Mouse (Mus musculus) gastrocnemius, adult 2 months (tissue): ENCODE results near the gene Lepr. TPM values are rescaled to one million over a fixed set of nuclear protein-coding genes. Genes with fewer than 3 reads are reported as not detected.

Source experiments
- DNase-seq: peaks from one replicate; pipeline ENCODE4 v3.0.0; 2022
- H3K27ac ChIP-seq: fragments of 200-600 bp; 2 replicates; pipeline ENCODE4 v1.8.1; 2022; ENCODE audit warnings: mild to moderate bottlenecking
- H3K4me3 ChIP-seq: fragments of 200-600 bp; 2 replicates; pipeline ENCODE4 v1.8.1; 2022; ENCODE audit warnings: mild to moderate bottlenecking, moderate library complexity
- CTCF ChIP-seq: fragments of 200-600 bp; IDR thresholded peaks from 2 replicates; pipeline ENCODE4 v1.8.1; 2022; ENCODE audit warnings: antibody characterized with exemption, mild to moderate bottlenecking, moderate library complexity
- intact Hi-C: fragments of 180-260 bp; cut with DNase I; formaldehyde crosslinking; loops from one replicate; pipeline ENCODE4 v1.15.1; 2025
- long read RNA-seq, 2 experiments: library from polyadenylated mRNA; stranded (forward); transcript quantifications; one replicate each; pipeline ENCODE4 v2.0.0; 2021
- total RNA-seq, 2 experiments: library from RNA; stranded (reverse); gene quantifications; 2 replicates each; pipeline ENCODE4 v1.2.3; 2021

Lepr gene
- 1 to 10 TPM; 1.0 to 2.9 TPM for total RNA-seq
- long read RNA-seq, experiment 1, full-length matches to known transcripts: 3 of 4 reads
- long read RNA-seq, experiment 1, partial matches to known transcripts: 0 of 4 reads
- long read RNA-seq, experiment 1, other reads (novel, unspliced or antisense): 1 of 4 reads
- long read RNA-seq, experiment 2: 0 reads

- peak within 1 kb of the TSS; percentile 72 for H3K4me3 ChIP-seq
- intact Hi-C loops: no loop called here
- peak; percentile 23 for DNase-seq
- TF ChIP-seq CTCF: no peak
- peak within 1 kb of the TSS; percentile 72 for H3K27ac ChIP-seq
Observed at GRCm38 (mm10) chr4:101717367-101718121, at the start of gene Lepr. TSS of gene Lepr (plus strand) at chr4:101717404.

DNA sequence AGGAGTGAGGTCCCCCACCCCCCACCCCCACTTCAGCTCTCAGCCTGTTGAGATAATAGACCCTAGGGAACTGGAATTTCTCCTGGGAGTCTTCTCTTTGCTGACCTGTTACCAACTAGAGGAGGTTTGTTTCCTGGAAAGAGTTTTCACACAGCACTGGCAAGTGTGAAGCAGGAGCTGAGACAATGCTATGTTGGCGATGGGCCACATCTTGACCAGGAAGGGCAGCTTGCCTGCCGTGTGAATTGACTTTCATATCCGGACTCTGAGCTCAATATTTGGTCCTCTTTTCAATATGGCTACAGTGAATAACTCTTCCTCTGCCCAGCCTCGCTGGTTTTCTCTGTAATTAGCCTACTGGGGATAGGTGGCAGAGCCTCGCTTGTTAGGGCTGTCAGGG, 48.0 kb upstream of the Lepr start:
- H3K27ac ChIP-seq: no peak overlapping the region; the same call in 1 of the 2 replicates
- H3K4me3 ChIP-seq: no peak overlapping the region
- TF ChIP-seq CTCF: no peak

GRCm38 (mm10) chr4:101669811-101670210, 47.4 kb upstream of the Lepr start:
- intact Hi-C loops: loop anchor here (5.0 kb wide), 1 partner anchor 198 kb away; no protein-coding TSS in a partner anchor
- no peak for TF ChIP-seq CTCF
- no peak overlapping the region for H3K27ac ChIP-seq

More for the DNA sequence above, 48.0 kb upstream of the Lepr start:
- no peak for DNase-seq
- intact Hi-C loops: loop anchor here (5.0 kb wide), 1 partner anchor 197 kb away; no protein-coding TSS in a partner anchor

GRCm38 (mm10) chr4:101674790-101675189, 42.4 kb upstream of the Lepr start:
- no peak for TF ChIP-seq CTCF
- Histone ChIP-seq H3K27ac (no peak overlapping the region), H3K4me3 (no peak overlapping the region)
- intact Hi-C loops: no loop called here
- DNase-seq: no peak

More at GRCm38 (mm10) chr4:101669811-101670210, 47.4 kb upstream of the Lepr start:
- H3K4me3 ChIP-seq: no peak overlapping the region
- DNase-seq: no peak

GRCm38 (mm10) chr4:101675726-101676125, 41.5 kb upstream of the Lepr start:
- intact Hi-C loops: no loop called here
- H3K4me3 ChIP-seq: no peak overlapping the region
- no peak for DNase-seq
- no peak for TF ChIP-seq CTCF
- H3K27ac ChIP-seq: peak overlapping the region; percentile 51; the same call in 1 of the 2 replicates

DNA sequence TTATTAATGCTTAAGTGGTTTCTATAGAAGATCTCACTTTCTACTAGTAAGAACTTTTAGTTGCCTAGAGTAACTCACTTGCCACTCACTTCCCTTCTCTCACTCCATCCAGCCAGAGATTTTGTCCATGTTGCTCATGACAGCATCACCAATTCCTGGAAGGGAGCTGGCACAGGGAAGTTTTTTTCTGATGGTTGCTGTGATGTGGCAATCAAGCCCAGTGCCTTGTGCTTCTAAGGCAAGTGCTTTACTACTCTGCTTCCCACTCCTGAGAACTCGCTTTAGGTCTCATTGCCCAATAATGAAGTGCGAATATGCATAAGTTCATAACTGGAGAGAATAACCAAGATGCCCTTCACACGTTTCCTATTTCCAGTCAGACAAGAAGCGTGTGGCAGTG, 34.6 kb upstream of the Lepr start:
- Histone ChIP-seq H3K4me3 (no peak overlapping the region), H3K27ac (no peak overlapping the region)
- no peak for DNase-seq
- TF ChIP-seq CTCF: no peak
- intact Hi-C loops: no loop called here

- DNase-seq: no peak
- Histone ChIP-seq H3K4me3 (no peak overlapping the region), H3K27ac (no peak overlapping the region)
- intact Hi-C loops: no loop called here
- no peak for TF ChIP-seq CTCF
Observed at GRCm38 (mm10) chr4:101683086-101683485, 34.1 kb upstream of the Lepr start.

- Histone ChIP-seq H3K4me3 (no peak overlapping the region), H3K27ac (no peak overlapping the region)
- intact Hi-C loops: no loop called here
- no peak for TF ChIP-seq CTCF
- DNase-seq: no peak
Observed at GRCm38 (mm10) chr4:101684821-101685220, 32.4 kb upstream of the Lepr start.

DNA sequence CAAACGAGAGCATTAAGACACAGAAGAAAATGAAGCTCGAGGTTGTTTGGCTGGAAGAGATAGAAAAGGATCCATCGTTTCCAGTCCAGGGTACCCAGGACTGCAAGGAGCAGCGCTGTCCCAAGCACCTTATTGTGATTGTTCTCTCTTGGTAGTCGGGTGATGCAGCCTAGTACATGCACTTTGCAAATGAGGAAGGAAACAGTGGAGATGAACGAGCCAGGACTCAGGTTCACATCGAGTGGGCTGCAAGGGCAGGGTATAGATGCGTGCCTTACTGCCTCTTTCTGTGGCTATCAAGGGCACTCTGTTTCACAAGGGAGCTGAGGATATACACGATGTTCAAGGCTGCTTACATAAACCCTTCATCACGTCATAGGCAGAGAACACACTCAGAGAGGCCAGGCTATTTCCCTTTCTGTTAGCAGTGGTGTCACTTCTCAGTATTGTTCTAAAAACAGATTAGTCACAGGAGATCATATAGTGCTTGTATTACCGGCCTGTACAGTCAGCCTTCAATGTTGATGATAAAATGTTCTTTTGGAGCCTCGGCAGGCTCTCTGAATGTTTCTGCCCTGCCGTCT, 30.9 kb upstream of the Lepr start:
- TF ChIP-seq CTCF: no peak
- intact Hi-C loops: no loop called here

DNA sequence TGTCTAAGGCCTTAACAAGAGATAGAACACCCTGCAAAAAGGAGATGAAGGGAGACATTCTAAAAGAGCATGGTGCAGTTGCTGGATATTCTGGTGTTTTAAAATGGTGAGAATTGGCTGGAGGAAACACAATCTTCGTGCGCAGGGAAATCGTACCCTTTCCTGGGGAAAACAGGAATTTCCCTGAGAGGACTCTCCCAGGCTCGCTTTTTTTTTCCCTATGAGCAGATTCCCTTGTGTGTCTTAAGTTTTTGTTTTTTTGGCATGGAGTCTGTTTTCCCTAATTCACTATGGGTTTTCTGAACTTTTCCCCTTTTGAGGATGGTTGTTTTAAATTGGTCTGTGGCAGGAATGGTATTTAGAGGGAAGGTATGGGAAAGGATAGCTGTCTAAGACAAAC, 28.0 kb upstream of the Lepr start:
- no peak overlapping the region for H3K4me3 ChIP-seq
- DNase-seq: no peak
- intact Hi-C loops: no loop called here
- H3K27ac ChIP-seq: peak overlapping the region; percentile 84
- no peak for TF ChIP-seq CTCF

More for the DNA sequence above, 30.9 kb upstream of the Lepr start:
- H3K27ac ChIP-seq: no peak overlapping the region
- DNase-seq: no peak
- H3K4me3 ChIP-seq: no peak overlapping the region

DNA sequence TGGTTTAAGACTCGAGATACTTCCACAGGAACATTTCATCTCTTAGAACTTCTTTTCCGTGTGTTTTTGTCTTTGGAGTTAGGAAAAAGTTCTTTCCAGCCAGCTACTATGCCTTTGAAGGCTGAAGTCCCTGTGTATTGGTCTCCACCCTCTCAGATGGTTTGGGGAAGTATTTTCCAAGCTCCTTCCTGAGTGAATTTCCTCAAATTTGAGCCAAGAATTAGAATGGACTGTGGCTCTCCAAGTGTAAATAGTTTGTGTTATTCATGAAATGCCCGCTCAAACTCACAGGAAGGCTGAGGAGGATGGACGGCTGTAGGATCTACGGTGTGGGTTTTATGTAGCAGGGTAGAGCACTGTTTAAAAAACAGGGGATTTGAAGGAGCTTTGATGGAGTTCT, 27.6 kb upstream of the Lepr start:
- intact Hi-C loops: no loop called here
- DNase-seq: no peak
- peak overlapping the region; percentile 84 for H3K27ac ChIP-seq
- no peak for TF ChIP-seq CTCF
- H3K4me3 ChIP-seq: no peak overlapping the region

- intact Hi-C loops: no loop called here
- peak; percentile 60 for DNase-seq
- no peak for TF ChIP-seq CTCF
- H3K27ac ChIP-seq: peak overlapping the region; percentile 68
- no peak overlapping the region for H3K4me3 ChIP-seq
Observed at GRCm38 (mm10) chr4:101692892-101693291, 24.3 kb upstream of the Lepr start.

- Histone ChIP-seq H3K4me3 (no peak overlapping the region), H3K27ac (peak overlapping the region; percentile 40; the same call in 1 of the 2 replicates)
- DNase-seq: no peak
- TF ChIP-seq CTCF: no peak
- intact Hi-C loops: no loop called here
Observed at GRCm38 (mm10) chr4:101694529-101694928, 22.7 kb upstream of the Lepr start.
